Mouse (Mus musculus) right cerebral cortex, postnatal 14 days (tissue): Measurements from ENCODE around the gene Nemp1.
"Not testable (repeated sequence)": the region's sequence is repeated elsewhere in the genome, so short reads cannot be mapped to it uniquely, and the experiment has no call there.

Experiments
- DNase-seq: peaks from one replicate; pipeline ENCODE4 v3.0.0; 2022

The Nemp1 gene

GRCm38 (mm10) chr10:127645791-127646190, 20.9 kb upstream of the Nemp1 start:
- DNase-seq = no peak

GRCm38 (mm10) chr10:127652906-127653638, 13.6 kb upstream of the Nemp1 start:
- no peak for DNase-seq

GRCm38 (mm10) chr10:127654970-127655579, 11.6 kb upstream of the Nemp1 start:
- DNase-seq = no peak

GRCm38 (mm10) chr10:127657617-127658016, 9.1 kb upstream of the Nemp1 start:
- not testable (repeated sequence) for DNase-seq

- no peak for DNase-seq
Measured at GRCm38 (mm10) chr10:127658076-127658475, 8.6 kb upstream of the Nemp1 start.

GRCm38 (mm10) chr10:127659551-127659950, 7.2 kb upstream of the Nemp1 start:
- no peak for DNase-seq

- DNase-seq = no peak
Measured at GRCm38 (mm10) chr10:127661291-127661914, 5.3 kb upstream of the Nemp1 start.

GRCm38 (mm10) chr10:127661915-127662663, 4.6 kb upstream of the Nemp1 start:
- DNase-seq = peak; percentile 65

- DNase-seq = no peak
Measured at GRCm38 (mm10) chr10:127662666-127663253, 3.9 kb upstream of the Nemp1 start.

GRCm38 (mm10) chr10:127663590-127663989, 3.1 kb upstream of the Nemp1 start:
- no peak for DNase-seq

GRCm38 (mm10) chr10:127664166-127664565, 2.5 kb upstream of the Nemp1 start:
- no peak for DNase-seq

- DNase-seq = no peak
Measured at GRCm38 (mm10) chr10:127664891-127665290, 1.8 kb upstream of the Nemp1 start.

- DNase-seq = no peak
Measured at GRCm38 (mm10) chr10:127665366-127666181, 1.1 kb upstream of the Nemp1 start.

- DNase-seq = peak; percentile 73
Measured at GRCm38 (mm10) chr10:127667269-127668092, 780 bp downstream of the Nemp1 start.

- peak; percentile 79 for DNase-seq
Measured at GRCm38 (mm10) chr10:127668093-127669050, 1.7 kb downstream of the Nemp1 start, which contains the start of gene Nab2. Gene Nab2, minus strand, starts transcription at chr10:127668568.

GRCm38 (mm10) chr10:127669170-127669569, 2.5 kb downstream of the Nemp1 start:
- peak; percentile 73 for DNase-seq

GRCm38 (mm10) chr10:127670185-127670584, 3.5 kb downstream of the Nemp1 start:
- no peak for DNase-seq

GRCm38 (mm10) chr10:127671276-127671675, 4.6 kb downstream of the Nemp1 start:
- DNase-seq = no peak

- no peak for DNase-seq
Measured at GRCm38 (mm10) chr10:127674046-127674655, 7.5 kb downstream of the Nemp1 start.
